Mouse (Mus musculus) limb, embryonic 10.5 days (tissue): ENCODE measurements around the gene Naa60. TPM values are rescaled to one million over a fixed set of nuclear protein-coding genes. Genes with fewer than 3 reads are reported as not detected.

ENCODE experiments used
- DNase-seq: peaks from one replicate; pipeline ENCODE4 v3.0.0-alpha.2; 2017; ENCODE audit warnings: low spot score
- H3K27ac ChIP-seq: fragments of 300-500 bp; sonication (generic); 2 replicates; pipeline ENCODE4 v1.5.1; 2016; ENCODE audit warnings: mild to moderate bottlenecking
- H3K27me3 ChIP-seq: fragments of 300-500 bp; sonication (generic); 2 replicates; pipeline ENCODE4 v1.6.1; 2016; ENCODE audit warnings: low read depth, mild to moderate bottlenecking; ENCODE audit not compliant: poor library complexity, severe bottlenecking
- H3K36me3 ChIP-seq: fragments of 300-500 bp; sonication (generic); 2 replicates; pipeline ENCODE4 v1.6.1; 2016; ENCODE audit warnings: mild to moderate bottlenecking, moderate library complexity
- H3K4me1 ChIP-seq: fragments of 300-500 bp; sonication (generic); 2 replicates; pipeline ENCODE4 v1.6.1; 2016
- H3K4me3 ChIP-seq: fragments of 300-500 bp; sonication (generic); 2 replicates; pipeline ENCODE4 v1.5.1; 2016; ENCODE audit warnings: mild to moderate bottlenecking, moderate library complexity
- H3K9me3 ChIP-seq: fragments of 300-500 bp; sonication (generic); replicated peaks from 2 replicates; pipeline ENCODE4 v1.6.1; 2016; ENCODE audit warnings: mild to moderate bottlenecking
- WGBS: fragments of 180-500 bp; shearing (Covaris S2); methylation state at CpG from one replicate; pipeline ENCODE4 v1.1.7; 2016; 5-methylcytosine and 5-hydroxymethylcytosine counted together
- polyA plus RNA-seq: library from polyadenylated mRNA; unstranded; fragments of >200 nt; fragmentation: Nextera tagmentation; extraction: Ambion mirVana; gene quantifications from 2 replicates; pipeline ENCODE4 v1.2.1, GENCODE M21; 2016

The Naa60 gene
- polyA plus RNA-seq, 1 experiment from 2014 or later: 58.0 TPM

GRCm38 (mm10) chr16:3896553-3896952, 24.4 kb downstream of the Naa60 start:
- no peaks in the 10 kb centered on the region for H3K27me3 ChIP-seq
- no peaks in the 10 kb centered on the region for H3K9me3 ChIP-seq
- no peak overlapping the region for H3K27ac ChIP-seq
- no peaks in the 10 kb centered on the region for H3K4me1 ChIP-seq
- no peak for DNase-seq
- 83% methylated on average over 1 of the region's 1 CpGs for WGBS
- H3K4me3 ChIP-seq: no peak overlapping the region
- H3K36me3 ChIP-seq: peaks cover 65% of the 10 kb centered on the region

DNA sequence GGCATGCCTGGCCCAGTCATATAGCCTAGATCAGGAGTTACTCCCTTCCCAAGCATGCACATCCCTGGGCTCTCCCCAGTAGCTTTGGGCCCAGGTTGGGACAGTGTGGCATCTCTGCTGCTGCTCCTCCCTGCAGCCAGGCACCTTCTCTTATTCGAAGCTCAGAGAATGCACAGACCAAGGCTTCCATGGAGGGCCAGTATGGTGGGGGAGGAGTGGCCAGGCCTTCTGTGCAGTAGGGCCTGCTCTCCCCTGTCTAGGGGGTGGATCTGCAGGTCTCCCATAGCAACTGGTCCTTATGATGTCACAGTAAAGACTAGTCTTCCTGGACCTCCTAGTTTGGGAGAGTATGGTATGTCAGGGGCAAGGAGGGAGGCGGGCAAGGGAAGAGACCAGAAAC, 35.3 kb downstream of the Naa60 start:
- Histone ChIP-seq H3K4me3 (no peak overlapping the region), H3K27me3 (no peaks in the 10 kb centered on the region), H3K27ac (no peak overlapping the region), H3K4me1 (peaks cover 17% of the 10 kb centered on the region), H3K9me3 (no peaks in the 10 kb centered on the region), H3K36me3 (peaks cover 55% of the 10 kb centered on the region)
- 80% methylated on average over 2 of the region's 2 CpGs for WGBS
- DNase-seq: no peak

- peak; percentile 91 for DNase-seq
- H3K27me3 ChIP-seq: no peaks in the 10 kb centered on the region
- no peaks in the 10 kb centered on the region for H3K9me3 ChIP-seq
- under 1% methylated on average over 33 of the region's 33 CpGs for WGBS
- H3K36me3 ChIP-seq: peaks cover 55% of the 10 kb centered on the region
- peaks cover 17% of the 10 kb centered on the region for H3K4me1 ChIP-seq
- H3K4me3 ChIP-seq: peak within 1 kb of the TSS; percentile 72
- peak within 1 kb of the TSS; percentile 85 for H3K27ac ChIP-seq
Measured at GRCm38 (mm10) chr16:3908537-3909111, 36.4 kb downstream of the Naa60 start, which contains the start of the genes 1700037C18Rik and Cluap1. Gene 1700037C18Rik, minus strand, starts transcription at chr16:3908689. Gene Cluap1, plus strand, starts transcription at chr16:3908801.

DNA sequence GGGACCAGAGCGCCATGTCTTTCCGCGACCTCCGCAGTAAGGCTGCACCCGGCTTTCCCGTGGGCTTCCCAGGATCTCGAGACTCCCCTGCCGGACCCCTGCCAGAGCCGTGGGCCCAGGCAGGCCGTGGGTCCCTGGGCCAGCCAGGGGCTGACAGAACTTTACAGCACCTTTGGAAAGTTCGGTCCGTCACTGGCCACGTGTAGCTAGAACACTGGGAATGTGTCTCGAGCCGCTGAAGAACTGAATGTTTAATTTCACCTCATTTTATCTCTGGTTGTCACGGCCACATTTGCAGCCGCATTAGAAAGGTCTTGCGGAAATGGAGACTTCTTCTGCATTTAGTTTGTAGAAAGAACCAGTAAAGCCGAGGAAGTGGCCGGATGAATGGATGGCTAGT, 36.9 kb downstream of the Naa60 start:
- H3K4me3 ChIP-seq: peak overlapping the region; percentile 72
- 13% methylated on average over 20 of the region's 20 CpGs for WGBS
- peaks cover 55% of the 10 kb centered on the region for H3K36me3 ChIP-seq
- no peaks in the 10 kb centered on the region for H3K27me3 ChIP-seq
- H3K27ac ChIP-seq: peak overlapping the region; percentile 85
- H3K9me3 ChIP-seq: no peaks in the 10 kb centered on the region
- no peak for DNase-seq
- H3K4me1 ChIP-seq: peaks cover 17% of the 10 kb centered on the region

DNA sequence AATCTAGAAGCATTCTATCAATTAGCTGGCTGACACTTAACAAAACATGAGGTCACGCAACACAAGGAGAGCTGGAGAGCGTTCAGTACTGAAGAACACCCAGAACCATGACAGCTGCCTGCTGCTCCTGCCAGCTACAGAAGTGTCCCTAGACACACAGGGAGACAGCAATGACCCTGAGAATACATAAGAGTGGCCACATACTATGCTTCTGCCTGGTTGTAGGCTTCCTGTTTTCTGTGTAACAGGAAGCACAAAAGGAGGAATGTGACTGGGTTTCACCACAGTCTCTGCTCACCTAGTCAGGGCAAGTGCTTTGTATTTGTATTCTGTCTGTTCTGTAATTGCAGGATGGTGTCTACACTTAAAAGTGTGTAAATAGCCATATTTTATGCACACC, 48.6 kb downstream of the Naa60 start:
- H3K27me3 ChIP-seq: no peaks in the 10 kb centered on the region
- WGBS: 97% methylated on average over 2 of the region's 2 CpGs
- no peak overlapping the region for H3K27ac ChIP-seq
- H3K36me3 ChIP-seq: peaks cover 54% of the 10 kb centered on the region
- no peaks in the 10 kb centered on the region for H3K9me3 ChIP-seq
- no peak overlapping the region for H3K4me3 ChIP-seq
- H3K4me1 ChIP-seq: peaks cover 4% of the 10 kb centered on the region; the same call in 1 of the 2 replicates
- DNase-seq: no peak

DNA sequence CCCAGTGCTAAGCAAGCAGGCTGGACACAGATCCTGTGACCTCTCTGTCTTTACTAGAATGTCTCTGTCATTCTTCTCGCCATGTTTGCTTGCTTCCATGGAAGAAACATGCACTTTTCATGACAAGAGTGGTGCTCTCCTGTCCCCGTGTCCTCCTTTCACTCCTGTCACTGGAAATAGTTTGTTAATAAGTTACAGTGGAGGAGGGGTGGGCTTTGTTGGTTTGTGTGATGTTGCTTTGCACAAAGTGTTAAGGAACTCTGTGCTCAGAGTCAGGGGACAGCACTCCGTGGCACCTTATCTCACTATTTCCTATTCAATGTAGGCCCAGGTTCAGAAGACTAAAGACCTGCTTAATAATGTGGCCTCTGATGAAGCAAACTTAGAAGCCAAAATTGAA, 51.3 kb downstream of the Naa60 start:
- Histone ChIP-seq H3K4me3 (no peak overlapping the region), H3K27ac (peak overlapping the region; percentile 70; the same call in 1 of the 2 replicates), H3K36me3 (peaks cover 61% of the 10 kb centered on the region), H3K9me3 (no peaks in the 10 kb centered on the region), H3K27me3 (no peaks in the 10 kb centered on the region), H3K4me1 (peaks cover 4% of the 10 kb centered on the region; the same call in 1 of the 2 replicates)
- 91% methylated on average over 3 of the region's 3 CpGs for WGBS
- no peak for DNase-seq

DNA sequence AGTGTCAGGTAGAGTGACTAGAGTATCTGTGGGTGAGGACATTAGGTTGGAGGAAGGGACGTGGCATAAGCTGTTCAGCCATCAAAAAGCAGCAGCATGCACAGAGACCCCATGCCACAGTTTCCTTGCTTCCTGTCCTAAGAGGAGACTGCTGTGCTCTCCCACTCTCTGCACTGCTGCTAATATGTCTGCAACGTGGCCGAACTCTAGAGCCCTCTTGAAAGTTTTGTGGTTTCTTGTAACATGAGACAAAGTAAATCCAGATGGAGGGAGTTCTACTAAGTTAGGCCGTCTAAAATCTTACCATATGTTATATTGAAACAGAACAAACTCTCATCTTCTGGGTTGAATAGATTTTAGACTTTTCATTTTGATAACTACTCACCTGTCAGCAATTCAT, 51.8 kb downstream of the Naa60 start:
- Histone ChIP-seq H3K27me3 (no peaks in the 10 kb centered on the region), H3K36me3 (peaks cover 64% of the 10 kb centered on the region), H3K27ac (peak overlapping the region; percentile 70; the same call in 1 of the 2 replicates), H3K4me1 (peaks cover 4% of the 10 kb centered on the region; the same call in 1 of the 2 replicates), H3K9me3 (no peaks in the 10 kb centered on the region), H3K4me3 (no peak overlapping the region)
- 47% methylated on average over 4 of the region's 4 CpGs for WGBS
- no peak for DNase-seq

DNA sequence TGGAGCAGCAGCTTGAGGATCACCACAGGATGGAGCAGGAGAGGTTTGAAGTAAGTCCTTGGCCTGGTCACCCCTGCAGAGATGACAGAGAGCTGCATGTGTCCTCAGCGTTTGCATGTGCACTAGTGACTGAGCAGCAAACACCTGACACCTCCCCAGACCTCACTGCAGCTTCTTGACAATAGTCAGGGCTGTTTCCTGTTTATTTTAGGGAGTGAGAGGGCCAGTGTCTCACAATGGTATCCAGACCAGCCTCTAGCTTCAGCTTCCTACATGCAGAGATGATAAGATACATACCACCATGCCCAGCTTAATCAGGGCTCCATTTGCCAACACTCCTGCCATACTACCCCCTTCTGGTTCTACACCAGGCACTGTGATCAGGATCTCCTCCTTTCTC, 56.4 kb downstream of the Naa60 start:
- peaks cover 71% of the 10 kb centered on the region for H3K36me3 ChIP-seq
- H3K9me3 ChIP-seq: no peaks in the 10 kb centered on the region
- no peaks in the 10 kb centered on the region for H3K27me3 ChIP-seq
- H3K27ac ChIP-seq: no peak overlapping the region
- no peak overlapping the region for H3K4me3 ChIP-seq
- no peak for DNase-seq
- WGBS: 69% methylated on average over 1 of the region's 1 CpGs
- H3K4me1 ChIP-seq: peaks cover 4% of the 10 kb centered on the region; the same call in 1 of the 2 replicates

GRCm38 (mm10) chr16:3929151-3929550, 57.0 kb downstream of the Naa60 start:
- 89% methylated on average over 7 of the region's 7 CpGs for WGBS
- no peaks in the 10 kb centered on the region for H3K9me3 ChIP-seq
- H3K27me3 ChIP-seq: no peaks in the 10 kb centered on the region
- peaks cover 71% of the 10 kb centered on the region for H3K36me3 ChIP-seq
- no peak overlapping the region for H3K27ac ChIP-seq
- no peaks in the 10 kb centered on the region for H3K4me1 ChIP-seq
- DNase-seq: no peak
- H3K4me3 ChIP-seq: no peak overlapping the region

- WGBS: 90% methylated on average over 6 of the region's 6 CpGs
- no peak overlapping the region for H3K27ac ChIP-seq
- DNase-seq: no peak
- peaks cover 76% of the 10 kb centered on the region for H3K36me3 ChIP-seq
- no peaks in the 10 kb centered on the region for H3K9me3 ChIP-seq
- H3K4me1 ChIP-seq: no peaks in the 10 kb centered on the region
- no peaks in the 10 kb centered on the region for H3K27me3 ChIP-seq
- no peak overlapping the region for H3K4me3 ChIP-seq
Measured at GRCm38 (mm10) chr16:3933536-3933935, 61.4 kb downstream of the Naa60 start.

- no peak overlapping the region for H3K4me3 ChIP-seq
- 98% methylated on average over 1 of the region's 1 CpGs for WGBS
- no peak for DNase-seq
- H3K4me1 ChIP-seq: no peaks in the 10 kb centered on the region
- peaks cover 78% of the 10 kb centered on the region for H3K36me3 ChIP-seq
- H3K27me3 ChIP-seq: no peaks in the 10 kb centered on the region
- H3K27ac ChIP-seq: no peak overlapping the region
- no peaks in the 10 kb centered on the region for H3K9me3 ChIP-seq
Measured at GRCm38 (mm10) chr16:3934091-3934490, 61.9 kb downstream of the Naa60 start.

GRCm38 (mm10) chr16:3934701-3935100, 62.5 kb downstream of the Naa60 start:
- no peak overlapping the region for H3K4me3 ChIP-seq
- WGBS: 90% methylated on average over 4 of the region's 4 CpGs
- H3K27me3 ChIP-seq: no peaks in the 10 kb centered on the region
- no peak for DNase-seq
- peaks cover 77% of the 10 kb centered on the region for H3K36me3 ChIP-seq
- H3K9me3 ChIP-seq: no peaks in the 10 kb centered on the region
- no peaks in the 10 kb centered on the region for H3K4me1 ChIP-seq
- no peak overlapping the region for H3K27ac ChIP-seq

GRCm38 (mm10) chr16:3951141-3951540, 79.0 kb downstream of the Naa60 start:
- no peaks in the 10 kb centered on the region for H3K36me3 ChIP-seq
- DNase-seq: no peak
- no peaks in the 10 kb centered on the region for H3K4me1 ChIP-seq
- WGBS: 92% methylated on average over 1 of the region's 1 CpGs
- H3K9me3 ChIP-seq: no peaks in the 10 kb centered on the region; the same call in 1 of the 2 replicates
- H3K27me3 ChIP-seq: no peaks in the 10 kb centered on the region
- H3K27ac ChIP-seq: no peak overlapping the region
- H3K4me3 ChIP-seq: no peak overlapping the region
